Mouse (Mus musculus) olfactory bulb, adult 2 months (tissue): ENCODE data around the gene Slc16a3.

Source experiments
- CTCF ChIP-seq: fragments of 200-500 bp; IDR thresholded peaks from 2 replicates; pipeline ENCODE4 v1.5.1; 2012; ENCODE audit warnings: low read depth, mild to moderate bottlenecking, low read length, moderate library complexity; ENCODE audit not compliant: insufficient read depth
- POLR2A ChIP-seq: fragments of 200-500 bp; IDR thresholded peaks from 2 replicates; pipeline ENCODE4 v1.6.1; 2012; ENCODE audit warnings: mild to moderate bottlenecking, low read depth, low read length, moderate library complexity; ENCODE audit not compliant: insufficient read depth

GRCm38 (mm10) chr11:120945926-120946325 lies 2.4 kb upstream of the Slc16a3 start:
- no peak for TF ChIP-seq POLR2A
- no peak for TF ChIP-seq CTCF
